Mouse (Mus musculus): ENCODE data around the gene Dync1h1. TPM values are rescaled to one million over a fixed set of nuclear protein-coding genes. Genes with fewer than 3 reads are reported as not detected.
"Not testable (repeated sequence)": the region's sequence is repeated elsewhere in the genome, so short reads cannot be mapped to it uniquely, and the experiment has no call there.

Dync1h1 gene
- polyA plus RNA-seq, 1 experiment from 2014 or later: 47.2 TPM

DNA sequence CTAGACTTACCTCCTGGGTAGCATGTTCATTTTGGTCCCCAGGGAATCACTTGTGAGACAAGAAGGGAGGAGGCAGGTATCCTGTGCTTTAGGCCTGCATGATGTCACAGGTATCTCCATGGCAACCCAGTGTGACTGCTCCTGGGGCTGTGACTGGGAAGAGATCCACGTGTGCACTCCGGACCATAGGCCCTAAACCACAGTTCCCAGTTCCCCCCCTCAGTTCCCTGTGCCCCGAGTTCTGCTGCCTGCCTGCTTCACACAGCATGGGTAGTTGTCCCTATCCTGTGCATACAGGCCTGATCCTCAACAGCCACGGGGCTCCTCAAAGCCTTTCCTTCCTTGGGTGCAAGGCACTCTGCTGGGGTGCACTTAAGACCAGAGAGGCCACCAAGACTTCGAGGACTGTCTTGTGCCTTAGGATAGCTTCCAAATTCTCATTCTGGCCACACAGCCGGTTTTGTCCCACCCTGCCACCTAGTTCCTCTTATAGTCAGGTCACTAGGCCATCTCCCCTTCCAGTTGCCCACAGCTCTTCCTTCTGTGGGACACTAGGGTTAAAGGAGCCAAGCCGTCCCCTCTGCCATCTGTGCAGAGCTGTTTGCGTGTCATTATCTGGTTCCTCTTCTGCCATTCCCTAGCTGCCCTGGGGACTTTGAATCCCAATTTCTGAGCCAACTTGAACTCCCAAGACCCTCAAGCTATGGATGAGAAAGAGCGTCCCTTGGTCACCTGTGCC is 81.5 kb downstream of the Dync1h1 start, which contains the start of gene 1700001K19Rik:
TSS of gene 1700001K19Rik (minus strand) at position 59 of the 739 bp plus-strand sequence.
- Histone ChIP-seq H3K27me3 (no peaks in the 10 kb centered on the region), H3K4me2 (no peak within 1 kb of the TSS), H3K4me1 (0 out of 2 replicates have a peak, but pooled peaks cover 4% of the 10 kb centered on the region), H3K36me3 (0 out of 2 replicates have a peak, but pooled peaks cover 4% of the 10 kb centered on the region), H3K9me3 (no peaks in the 10 kb centered on the region), H3K9ac (no peak within 1 kb of the TSS), H3K27ac (no peak within 1 kb of the TSS), H3K4me3 (no peak within 1 kb of the TSS)
- 78% methylated on average over 9 of the region's 9 CpGs for WGBS
- ATAC-seq (ENCODE audit: insufficient number of reproducible peaks, low FRiP score, low TSS enrichment, low read depth): no peak

DNA sequence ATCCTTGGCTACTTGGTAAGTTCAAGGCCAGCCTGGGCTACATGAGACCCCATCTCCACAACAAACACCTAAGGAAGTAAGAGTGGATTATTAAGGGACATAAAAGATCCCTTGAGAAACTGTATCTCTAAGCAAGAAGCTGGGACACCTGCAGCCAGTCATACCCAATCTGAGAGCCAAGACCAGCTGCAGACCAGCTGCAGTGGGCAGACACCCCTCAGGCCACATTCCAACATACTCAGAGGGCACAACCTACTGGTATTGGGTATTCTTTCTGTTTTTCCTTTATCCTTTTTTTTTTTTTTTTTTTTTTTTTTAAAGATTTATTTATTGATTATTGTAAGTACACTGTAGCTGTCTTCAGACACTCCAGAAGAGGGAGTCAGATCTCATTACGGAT is 82.3 kb downstream of the Dync1h1 start:
- no peaks in the 10 kb centered on the region for H3K9me3 ChIP-seq
- no peak overlapping the region for H3K4me2 ChIP-seq
- no peaks in the 10 kb centered on the region for H3K27me3 ChIP-seq
- H3K4me1 ChIP-seq: peaks cover 10% of the 10 kb centered on the region
- no peak for ATAC-seq (ENCODE audit: insufficient number of reproducible peaks, low FRiP score, low TSS enrichment, low read depth)
- WGBS: 100% methylated on average over 1 of the region's 1 CpGs
- H3K9ac ChIP-seq: no peak overlapping the region
- no peak overlapping the region for H3K4me3 ChIP-seq
- peaks cover 10% of the 10 kb centered on the region; the same call in 1 of the 2 replicates for H3K36me3 ChIP-seq
- H3K27ac ChIP-seq: no peak overlapping the region

DNA sequence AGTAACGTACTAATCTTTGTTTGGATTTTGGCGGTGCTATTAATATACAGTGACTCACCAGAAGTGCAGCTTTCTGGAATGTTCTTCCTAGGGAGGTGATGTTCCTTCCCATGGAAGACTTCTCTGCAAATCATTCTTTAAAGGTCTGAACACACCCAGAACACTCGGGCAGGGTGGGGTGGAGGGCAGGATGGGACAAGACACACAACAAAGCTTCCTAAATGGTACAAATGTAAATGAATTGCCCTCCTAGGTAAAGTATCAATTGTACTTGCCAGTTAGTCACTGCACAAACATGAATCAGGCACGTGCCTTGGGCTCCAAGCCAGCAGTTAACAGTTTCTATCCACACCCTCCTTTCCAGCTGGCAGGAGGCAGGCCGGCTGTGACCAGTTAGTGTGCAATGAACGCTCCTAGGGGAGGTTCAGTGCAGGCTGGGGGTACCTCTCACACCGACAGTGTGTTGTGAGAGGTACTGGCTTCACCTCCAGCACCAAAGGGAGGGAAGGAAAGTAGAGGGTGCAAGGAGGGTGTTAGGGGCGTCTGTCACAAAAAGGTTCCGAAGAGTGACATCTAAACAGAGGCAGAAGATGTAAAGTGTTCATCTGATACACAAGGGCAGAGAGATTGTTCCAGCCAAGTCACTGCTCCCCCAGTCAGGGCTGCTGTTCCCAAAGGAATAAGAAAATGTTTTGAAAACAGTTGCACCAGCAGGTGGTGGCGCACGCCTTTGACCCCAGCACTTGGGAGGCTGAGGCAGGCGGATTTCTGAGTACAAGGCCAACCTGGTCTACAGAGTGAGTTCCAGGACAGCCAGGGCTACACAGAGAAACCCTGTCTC is 86.9 kb downstream of the Dync1h1 start:
- Histone ChIP-seq H3K27me3 (no peaks in the 10 kb centered on the region), H3K4me1 (peaks cover 6% of the 10 kb centered on the region), H3K9ac (no peak overlapping the region), H3K27ac (peak overlapping the region; percentile 65), H3K4me2 (no peak overlapping the region), H3K9me3 (no peaks in the 10 kb centered on the region), H3K36me3 (peaks cover 42% of the 10 kb centered on the region), H3K4me3 (no peak overlapping the region)
- peak; percentile 79 for ATAC-seq (ENCODE audit: insufficient number of reproducible peaks, low FRiP score, low TSS enrichment, low read depth)
- WGBS: 54% methylated on average over 12 of the region's 12 CpGs

DNA sequence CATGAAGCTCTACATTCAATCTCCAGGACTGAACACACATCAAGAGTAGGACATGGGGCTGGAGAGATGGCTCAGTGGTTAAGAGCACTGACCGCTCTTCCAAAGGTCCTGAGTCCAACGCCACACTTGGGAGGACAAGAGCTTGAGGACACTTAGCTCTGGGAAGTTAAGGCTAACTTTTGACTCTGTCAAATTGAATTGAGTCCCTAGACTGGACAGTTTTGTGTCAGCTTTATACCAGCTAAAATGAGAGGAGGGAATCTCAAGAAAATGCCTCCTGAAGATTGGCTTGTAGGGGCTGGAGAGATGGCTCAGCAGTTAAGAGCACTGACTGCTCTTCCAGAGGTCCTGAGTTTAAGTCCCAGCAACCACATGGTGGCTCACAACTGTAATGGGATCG is 87.7 kb downstream of the Dync1h1 start:
- H3K4me2 ChIP-seq; ATAC-seq (ENCODE audit: insufficient number of reproducible peaks, low FRiP score, low TSS enrichment, low read depth); H3K9ac ChIP-seq; H3K9me3 ChIP-seq; H3K4me1 ChIP-seq; H3K27me3 ChIP-seq; H3K4me3 ChIP-seq: not testable (repeated sequence)
- WGBS: 93% methylated on average over 3 of the region's 3 CpGs
- peaks cover 42% of the 10 kb centered on the region for H3K36me3 ChIP-seq
- peak overlapping the region; percentile 65; the same call in 1 of the 2 replicates for H3K27ac ChIP-seq

DNA sequence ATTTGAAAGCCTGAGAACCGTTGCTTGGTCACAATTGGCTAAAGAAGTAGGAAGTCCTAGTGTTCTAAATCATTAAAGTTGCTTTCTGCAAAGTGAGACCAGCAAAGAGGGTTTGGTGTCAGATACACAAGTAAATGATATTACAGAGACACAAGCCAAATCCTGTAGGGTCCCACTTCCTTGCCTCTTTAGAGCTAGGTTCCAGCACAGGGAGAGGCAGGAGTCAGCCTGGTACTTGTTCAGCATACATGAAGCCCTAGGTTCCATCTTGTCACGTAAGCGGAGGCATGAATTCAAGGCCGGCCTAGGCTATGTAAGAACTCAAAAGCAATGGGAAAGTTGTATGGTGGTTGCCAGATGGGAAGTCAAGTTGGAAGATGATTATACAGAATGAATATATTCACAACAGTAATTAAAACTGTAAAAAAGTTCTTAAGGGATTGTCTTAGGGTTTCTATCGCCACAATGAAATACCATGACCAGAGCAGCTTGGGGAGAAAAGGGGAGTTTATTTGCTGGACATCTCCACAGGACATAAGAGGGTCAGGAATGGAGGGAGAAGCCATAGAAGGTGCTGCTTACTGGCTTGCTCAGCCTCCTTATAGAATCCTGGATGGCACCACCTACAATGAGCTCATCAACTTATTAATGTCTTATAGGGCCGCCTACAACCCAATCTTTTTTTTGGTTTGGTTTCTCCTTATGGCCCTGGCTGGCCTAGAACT is 88.8 kb downstream of the Dync1h1 start:
- H3K9me3 ChIP-seq: no peaks in the 10 kb centered on the region
- no peak overlapping the region for H3K9ac ChIP-seq
- peaks cover 49% of the 10 kb centered on the region for H3K36me3 ChIP-seq
- H3K27ac ChIP-seq: no peak overlapping the region
- peaks cover 13% of the 10 kb centered on the region for H3K4me1 ChIP-seq
- 87% methylated on average over 6 of the region's 6 CpGs for WGBS
- no peaks in the 10 kb centered on the region for H3K27me3 ChIP-seq
- ATAC-seq (ENCODE audit: insufficient number of reproducible peaks, low FRiP score, low TSS enrichment, low read depth): no peak
- no peak overlapping the region for H3K4me3 ChIP-seq
- H3K4me2 ChIP-seq: no peak overlapping the region

DNA sequence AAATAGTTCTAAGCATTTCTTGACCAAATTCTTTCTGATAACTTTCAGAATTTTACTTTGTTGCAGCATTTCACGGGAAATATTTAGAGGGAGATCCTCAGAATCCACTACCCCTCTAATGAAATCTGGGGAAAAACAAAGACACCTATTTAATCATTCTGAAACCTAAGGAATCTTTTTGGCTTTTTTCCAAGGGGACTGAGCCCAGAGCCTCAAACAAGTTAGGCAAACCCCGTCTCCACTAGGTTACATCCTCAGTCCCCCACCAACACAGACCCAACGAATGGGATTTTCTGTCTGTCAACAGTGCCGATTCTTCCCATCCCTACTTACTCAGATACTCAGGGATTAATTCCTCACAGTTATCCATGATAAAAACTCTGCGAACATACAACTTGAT is 92.1 kb downstream of the Dync1h1 start:
- not testable (repeated sequence) for H3K27ac ChIP-seq; H3K9ac ChIP-seq; H3K4me3 ChIP-seq; ATAC-seq (ENCODE audit: insufficient number of reproducible peaks, low FRiP score, low TSS enrichment, low read depth); H3K27me3 ChIP-seq; H3K9me3 ChIP-seq; H3K4me2 ChIP-seq
- Histone ChIP-seq H3K36me3 (peaks cover 40% of the 10 kb centered on the region), H3K4me1 (peaks cover 14% of the 10 kb centered on the region)
- 69% methylated on average over 5 of the region's 5 CpGs for WGBS

DNA sequence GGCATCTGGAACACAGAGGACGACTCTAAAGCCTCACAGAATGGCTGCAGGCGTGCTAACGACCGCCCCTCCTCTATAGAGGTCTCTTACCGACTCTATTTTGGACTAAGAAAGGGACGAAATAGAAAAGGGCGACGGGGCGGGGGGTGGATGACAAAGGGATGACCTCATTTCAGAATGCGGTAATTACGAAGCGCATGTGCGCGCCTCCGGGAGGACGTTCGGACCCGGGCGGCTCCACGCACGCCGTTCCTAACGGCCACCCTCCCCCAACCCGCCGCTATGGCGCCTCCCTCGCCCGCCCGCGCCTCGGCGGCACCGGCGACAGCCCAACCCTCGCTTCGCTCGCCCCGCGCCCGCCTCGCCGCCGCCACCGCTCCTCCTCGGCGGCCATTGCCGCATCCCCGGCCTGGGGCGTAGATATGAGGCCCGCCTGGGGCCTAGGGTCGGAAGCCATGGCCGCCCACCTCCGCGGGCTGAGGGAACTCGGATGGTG is 94.5 kb downstream of the Dync1h1 start:
- no peaks in the 10 kb centered on the region for H3K27me3 ChIP-seq
- H3K4me2 ChIP-seq: peak overlapping the region; percentile 49
- peak overlapping the region; percentile 93 for H3K27ac ChIP-seq
- ATAC-seq (ENCODE audit: insufficient number of reproducible peaks, low FRiP score, low TSS enrichment, low read depth): peak; percentile 4
- H3K4me3 ChIP-seq: peak overlapping the region; percentile 100
- H3K36me3 ChIP-seq: peaks cover 19% of the 10 kb centered on the region
- no peaks in the 10 kb centered on the region for H3K9me3 ChIP-seq
- H3K4me1 ChIP-seq: peaks cover 14% of the 10 kb centered on the region
- H3K9ac ChIP-seq: peak overlapping the region; percentile 97
- WGBS: under 1% methylated on average over 52 of the region's 55 CpGs

DNA sequence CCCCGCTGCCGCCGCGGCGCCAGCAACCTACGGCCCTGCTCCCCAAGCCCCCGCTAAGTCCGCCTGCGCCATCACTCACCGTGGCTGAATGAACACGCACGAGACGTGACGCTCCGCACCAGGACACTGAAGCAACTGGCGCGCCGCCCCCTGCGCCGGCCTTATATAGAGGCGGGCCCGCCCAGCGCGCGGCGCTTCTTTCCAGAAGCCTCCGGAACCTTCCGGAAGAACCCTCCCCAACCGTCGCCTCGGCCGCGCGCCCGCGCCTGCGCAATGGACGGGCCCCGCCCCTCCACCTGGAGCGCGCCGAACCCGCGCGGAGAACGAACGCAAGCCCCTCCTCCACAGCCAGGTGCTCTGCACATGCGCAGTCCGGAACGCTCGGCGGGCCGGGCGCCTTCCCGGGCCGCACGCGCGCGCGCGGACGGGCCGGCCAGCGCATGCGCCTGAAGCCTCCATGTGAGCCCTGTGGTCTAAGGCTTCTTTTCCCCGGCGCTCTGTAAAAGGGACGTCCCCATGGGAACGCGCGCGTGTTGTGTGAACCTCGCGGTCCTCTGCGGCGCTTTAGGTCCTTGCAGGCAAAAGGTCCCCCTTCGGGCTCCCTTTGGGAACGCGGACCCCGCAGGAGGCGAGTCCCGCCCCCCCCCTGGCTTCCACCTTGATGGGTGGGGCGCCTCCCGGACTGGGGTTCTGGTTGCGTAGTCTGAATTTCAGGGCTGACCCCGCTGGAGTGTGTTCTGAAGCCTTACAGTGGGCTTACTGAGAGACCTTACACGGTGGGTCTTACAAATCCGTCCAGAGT is 95.1 kb downstream of the Dync1h1 start:
- no peaks in the 10 kb centered on the region for H3K9me3 ChIP-seq
- H3K9ac ChIP-seq: peak overlapping the region; percentile 97
- peak overlapping the region; percentile 81 for H3K4me2 ChIP-seq
- under 1% methylated on average over 81 of the region's 89 CpGs for WGBS
- peak overlapping the region; percentile 93 for H3K27ac ChIP-seq
- H3K36me3 ChIP-seq: peaks cover 17% of the 10 kb centered on the region
- H3K27me3 ChIP-seq: no peaks in the 10 kb centered on the region
- peak overlapping the region; percentile 100 for H3K4me3 ChIP-seq
- H3K4me1 ChIP-seq: peaks cover 14% of the 10 kb centered on the region
- peak; percentile 94 for ATAC-seq (ENCODE audit: insufficient number of reproducible peaks, low FRiP score, low TSS enrichment, low read depth)

DNA sequence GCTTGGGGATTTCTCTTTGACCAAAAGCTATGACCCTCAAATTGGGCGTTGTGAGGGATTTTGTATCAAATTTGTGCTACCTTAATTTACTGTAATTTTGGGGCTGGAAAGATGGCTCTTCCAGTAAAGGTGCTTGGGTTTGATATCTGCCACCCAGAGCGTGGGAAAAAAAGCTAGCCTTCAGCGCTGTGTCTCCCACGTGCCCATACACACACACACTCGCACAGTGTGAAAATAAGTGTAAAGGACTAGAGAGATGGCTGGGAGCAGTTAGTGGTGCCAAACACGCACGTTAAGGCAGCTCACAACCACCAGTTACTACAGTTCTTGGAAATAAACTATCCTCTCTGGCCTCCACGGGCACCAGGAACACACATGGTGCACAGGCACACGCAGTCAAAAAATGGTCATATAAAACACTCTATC is 95.7 kb downstream of the Dync1h1 start:
- H3K9me3 ChIP-seq: no peaks in the 10 kb centered on the region
- H3K4me2 ChIP-seq: peak overlapping the region; percentile 81
- peak overlapping the region; percentile 84 for H3K27ac ChIP-seq
- H3K36me3 ChIP-seq: peaks cover 12% of the 10 kb centered on the region
- no peak for ATAC-seq (ENCODE audit: insufficient number of reproducible peaks, low FRiP score, low TSS enrichment, low read depth)
- peak overlapping the region; percentile 100 for H3K4me3 ChIP-seq
- H3K27me3 ChIP-seq: no peaks in the 10 kb centered on the region
- peak overlapping the region; percentile 81 for H3K9ac ChIP-seq
- H3K4me1 ChIP-seq: peaks cover 14% of the 10 kb centered on the region
- WGBS: 42% methylated on average over 9 of the region's 9 CpGs

DNA sequence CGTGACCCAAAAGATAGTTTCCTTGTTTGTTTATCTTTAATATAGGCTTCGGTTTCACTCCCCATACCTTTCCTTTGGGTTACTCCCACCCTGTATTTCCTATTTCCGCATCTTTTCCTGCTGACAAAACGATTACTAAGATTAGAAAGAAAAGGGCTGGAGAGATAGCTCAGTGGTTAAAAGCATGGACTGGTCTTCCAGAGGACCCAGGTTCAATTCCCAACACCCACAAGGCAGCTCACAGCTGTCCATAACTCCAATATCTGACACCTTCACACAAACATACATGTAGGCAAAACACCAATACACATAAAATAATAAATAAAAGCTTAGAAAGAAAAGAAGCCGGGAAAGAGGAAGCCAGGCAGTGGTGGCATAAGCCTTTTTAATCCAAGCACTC is 96.2 kb downstream of the Dync1h1 start:
- Histone ChIP-seq H3K4me1 (peaks cover 14% of the 10 kb centered on the region), H3K27ac (no peak overlapping the region), H3K36me3 (peaks cover 12% of the 10 kb centered on the region), H3K27me3 (no peaks in the 10 kb centered on the region), H3K9me3 (no peaks in the 10 kb centered on the region), H3K4me3 (no peak overlapping the region), H3K9ac (no peak overlapping the region), H3K4me2 (no peak overlapping the region)
- WGBS: 70% methylated on average over 5 of the region's 5 CpGs
- no peak for ATAC-seq (ENCODE audit: insufficient number of reproducible peaks, low FRiP score, low TSS enrichment, low read depth)

DNA sequence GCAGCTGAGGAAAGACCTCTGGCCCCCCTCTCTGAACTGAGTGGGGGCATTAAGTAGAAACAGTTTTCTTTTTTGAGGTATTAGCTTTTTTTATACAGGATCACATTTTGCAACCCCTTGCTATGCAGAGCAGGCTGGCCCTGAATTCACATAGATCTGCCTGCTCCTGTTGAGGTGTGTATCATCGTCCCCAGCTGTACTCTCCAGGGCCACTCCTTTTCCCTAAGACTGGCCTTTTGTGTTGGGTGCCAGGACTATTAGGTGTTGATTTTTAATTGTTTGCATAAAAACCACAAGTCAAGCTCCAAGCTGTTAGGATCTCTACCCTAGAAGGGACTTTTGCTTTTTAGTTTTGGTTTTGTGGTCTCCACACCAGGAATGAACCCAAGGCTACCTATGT is 96.8 kb downstream of the Dync1h1 start:
- Histone ChIP-seq H3K27me3 (no peaks in the 10 kb centered on the region), H3K4me1 (peaks cover 15% of the 10 kb centered on the region), H3K4me2 (no peak overlapping the region), H3K36me3 (peaks cover 8% of the 10 kb centered on the region), H3K9ac (no peak overlapping the region), H3K27ac (no peak overlapping the region), H3K4me3 (no peak overlapping the region), H3K9me3 (no peaks in the 10 kb centered on the region)
- 89% methylated on average over 1 of the region's 1 CpGs for WGBS
- no peak for ATAC-seq (ENCODE audit: insufficient number of reproducible peaks, low FRiP score, low TSS enrichment, low read depth)
